Mouse (Mus musculus) lung, postnatal 0 days (tissue): ENCODE results near the gene Cgrrf1. TPM values are rescaled to one million over a fixed set of nuclear protein-coding genes. Genes with fewer than 3 reads are reported as not detected.
A peak's percentile ranks its signal among the peaks of the same experiment; 100 is the strongest.

Experiments used
- ATAC-seq: fragments of 200-750 bp; cut with Nextera tagmentation; 2 replicates; pipeline ENCODE4 v1.8.0; 2017; ENCODE audit warnings: moderate library complexity
- DNase-seq: peaks from one replicate; pipeline ENCODE4 v3.0.0-alpha.2; 2016; ENCODE audit warnings: low spot score
- H3K27ac ChIP-seq: fragments of 300-500 bp; sonication (generic); 2 replicates; pipeline ENCODE4 v1.5.1; 2014; ENCODE audit warnings: antibody characterized with exemption, mild to moderate bottlenecking, low read length, mixed read lengths
- H3K27me3 ChIP-seq: fragments of 300-500 bp; sonication (generic); replicated peaks from 2 replicates; pipeline ENCODE4 v1.6.1; 2014; ENCODE audit warnings: low read length, mixed read lengths; ENCODE audit not compliant: insufficient read depth
- H3K36me3 ChIP-seq: fragments of 300-500 bp; sonication (generic); 2 replicates; pipeline ENCODE4 v1.6.1; 2014; ENCODE audit warnings: low read length, mixed read lengths; ENCODE audit not compliant: insufficient read depth
- H3K4me1 ChIP-seq: fragments of 300-500 bp; sonication (generic); 2 replicates; pipeline ENCODE4 v1.6.1; 2014; ENCODE audit warnings: antibody characterized with exemption, low read depth, low read length, mixed read lengths; ENCODE audit not compliant: insufficient read depth
- H3K4me2 ChIP-seq: fragments of 300-500 bp; sonication (generic); replicated peaks from 2 replicates; pipeline ENCODE4 v1.6.1; 2014; ENCODE audit warnings: low read depth, mild to moderate bottlenecking, low read length, moderate library complexity, mixed read lengths
- H3K4me3 ChIP-seq: fragments of 300-500 bp; sonication (generic); 2 replicates; pipeline ENCODE4 v1.5.1; 2014; ENCODE audit warnings: low read depth, low read length
- H3K9ac ChIP-seq: fragments of 300-500 bp; sonication (generic); replicated peaks from 2 replicates; pipeline ENCODE4 v1.6.1; 2014; ENCODE audit warnings: low read depth, mild to moderate bottlenecking
- H3K9me3 ChIP-seq: fragments of 300-500 bp; sonication (generic); 2 replicates; pipeline ENCODE4 v1.6.1; 2016; ENCODE audit warnings: low read length, mixed read lengths
- CTCF ChIP-seq: IDR thresholded peaks from 2 replicates; pipeline ENCODE4 v1.5.1; 2016; ENCODE audit warnings: antibody characterized with exemption, mild to moderate bottlenecking
- EP300 ChIP-seq: IDR thresholded peaks from 2 replicates; pipeline ENCODE4 v1.6.1; 2016; ENCODE audit warnings: antibody characterized with exemption, mild to moderate bottlenecking, control low read depth
- WGBS: fragments of 180-500 bp; shearing (Covaris S2); extraction: QIAGEN DNeasy Blood & Tissue Kit; methylation state at CpG from one replicate; pipeline ENCODE4 v1.1.7; 2014; 5-methylcytosine and 5-hydroxymethylcytosine counted together
- polyA plus RNA-seq: library from polyadenylated mRNA; unstranded; fragments of >200 nt; fragmentation: Nextera tagmentation; extraction: Ambion mirVana; gene quantifications from 2 replicates; pipeline ENCODE4 v1.2.1, GENCODE M21; 2015

Cgrrf1 gene
- polyA plus RNA-seq, 1 experiment from 2014 or later = 54.8 TPM

DNA sequence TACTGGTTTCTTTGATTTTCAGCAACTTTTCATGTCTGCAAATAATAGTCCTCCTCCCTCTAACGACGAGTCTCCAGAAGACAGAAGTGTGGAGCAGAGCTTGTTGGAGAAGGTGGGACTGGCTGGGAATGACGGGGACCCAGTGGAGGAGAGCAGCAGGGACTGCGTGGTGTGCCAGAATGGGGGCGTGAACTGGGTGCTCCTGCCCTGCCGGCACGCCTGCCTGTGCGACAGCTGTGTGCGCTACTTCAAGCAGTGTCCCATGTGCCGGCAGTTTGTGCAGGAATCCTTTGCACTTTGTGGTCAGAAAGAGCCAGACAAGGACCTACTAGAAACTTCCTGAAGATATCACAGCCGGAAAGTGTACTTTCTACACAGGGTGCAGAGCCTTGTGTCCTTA, 21.8 kb downstream of the Cgrrf1 start:
- peak; percentile 72 for DNase-seq
- TF ChIP-seq EP300 (no peak), CTCF (no peak)
- WGBS = 48% methylated on average over 11 of the region's 11 CpGs
- Histone ChIP-seq H3K4me1 (no peaks in the 10 kb centered on the region), H3K27ac (peak overlapping the region; percentile 27; the same call in 1 of the 2 replicates), H3K36me3 (no peaks in the 10 kb centered on the region), H3K4me3 (no peak overlapping the region), H3K9ac (no peak overlapping the region), H3K27me3 (no peaks in the 10 kb centered on the region), H3K4me2 (peak overlapping the region; percentile 36), H3K9me3 (no peaks in the 10 kb centered on the region)
- peak; percentile 92 for ATAC-seq

DNA sequence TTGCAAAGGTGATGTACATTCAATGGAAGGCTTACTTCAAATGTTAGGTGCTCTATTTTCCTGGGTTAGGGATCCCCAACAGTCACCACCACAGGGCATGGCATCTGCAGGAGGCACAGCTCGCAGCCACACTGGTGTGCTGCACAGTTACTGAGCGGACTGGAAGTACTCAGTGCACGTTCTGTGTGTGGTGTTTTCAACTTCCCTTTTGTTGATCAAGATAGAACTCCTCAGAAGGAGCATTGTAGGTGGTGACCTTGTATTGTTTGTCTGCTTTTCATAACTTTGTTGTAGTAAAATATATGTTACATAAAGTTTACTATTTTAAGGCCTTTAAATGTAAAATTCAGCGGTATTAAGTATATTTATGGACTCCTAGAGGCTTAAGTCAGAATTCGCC, 31.0 kb downstream of the Cgrrf1 start:
- Histone ChIP-seq H3K4me2 (no peak overlapping the region), H3K27ac (no peak overlapping the region), H3K9ac (no peak overlapping the region), H3K4me1 (no peaks in the 10 kb centered on the region), H3K4me3 (no peak overlapping the region), H3K36me3 (no peaks in the 10 kb centered on the region), H3K9me3 (no peaks in the 10 kb centered on the region), H3K27me3 (no peaks in the 10 kb centered on the region)
- no peak for DNase-seq
- TF ChIP-seq CTCF = no peak
- no peak for TF ChIP-seq EP300
- 82% methylated on average over 5 of the region's 5 CpGs for WGBS
- ATAC-seq = no peak

DNA sequence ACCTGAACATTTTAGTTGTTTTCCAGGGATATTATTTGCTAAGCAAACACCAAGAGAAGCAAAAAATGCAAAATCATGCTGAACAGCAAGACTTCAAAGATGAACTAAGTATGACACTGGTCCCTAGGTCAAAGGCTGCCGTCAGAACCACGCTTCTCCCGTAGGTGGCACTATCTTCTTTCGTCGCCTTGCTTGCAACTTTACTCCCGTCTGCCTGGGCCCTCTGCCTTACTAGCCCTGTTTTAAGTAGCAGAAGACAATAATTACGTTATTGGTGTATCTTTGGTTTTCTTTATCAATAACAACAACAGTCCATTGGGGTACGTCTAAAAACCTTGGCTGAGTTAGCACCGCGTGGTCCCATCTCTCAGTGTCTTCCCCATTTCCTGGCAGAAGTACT, 49.0 kb downstream of the Cgrrf1 start:
- TF ChIP-seq EP300 (no peak), CTCF (peak; percentile 89)
- ATAC-seq (no peak), DNase-seq (peak; percentile 82)
- no peak overlapping the region for H3K27ac ChIP-seq
- no peak overlapping the region for H3K4me3 ChIP-seq
- H3K4me2 ChIP-seq = peak overlapping the region; percentile 97; the same call in 1 of the 2 replicates
- H3K36me3 ChIP-seq = no peaks in the 10 kb centered on the region
- 0 out of 2 replicates have a peak, but pooled peaks cover 2% of the 10 kb centered on the region for H3K4me1 ChIP-seq
- no peak overlapping the region for H3K9ac ChIP-seq
- H3K27me3 ChIP-seq = no peaks in the 10 kb centered on the region
- WGBS = 9% methylated on average over 10 of the region's 10 CpGs
- no peaks in the 10 kb centered on the region for H3K9me3 ChIP-seq

DNA sequence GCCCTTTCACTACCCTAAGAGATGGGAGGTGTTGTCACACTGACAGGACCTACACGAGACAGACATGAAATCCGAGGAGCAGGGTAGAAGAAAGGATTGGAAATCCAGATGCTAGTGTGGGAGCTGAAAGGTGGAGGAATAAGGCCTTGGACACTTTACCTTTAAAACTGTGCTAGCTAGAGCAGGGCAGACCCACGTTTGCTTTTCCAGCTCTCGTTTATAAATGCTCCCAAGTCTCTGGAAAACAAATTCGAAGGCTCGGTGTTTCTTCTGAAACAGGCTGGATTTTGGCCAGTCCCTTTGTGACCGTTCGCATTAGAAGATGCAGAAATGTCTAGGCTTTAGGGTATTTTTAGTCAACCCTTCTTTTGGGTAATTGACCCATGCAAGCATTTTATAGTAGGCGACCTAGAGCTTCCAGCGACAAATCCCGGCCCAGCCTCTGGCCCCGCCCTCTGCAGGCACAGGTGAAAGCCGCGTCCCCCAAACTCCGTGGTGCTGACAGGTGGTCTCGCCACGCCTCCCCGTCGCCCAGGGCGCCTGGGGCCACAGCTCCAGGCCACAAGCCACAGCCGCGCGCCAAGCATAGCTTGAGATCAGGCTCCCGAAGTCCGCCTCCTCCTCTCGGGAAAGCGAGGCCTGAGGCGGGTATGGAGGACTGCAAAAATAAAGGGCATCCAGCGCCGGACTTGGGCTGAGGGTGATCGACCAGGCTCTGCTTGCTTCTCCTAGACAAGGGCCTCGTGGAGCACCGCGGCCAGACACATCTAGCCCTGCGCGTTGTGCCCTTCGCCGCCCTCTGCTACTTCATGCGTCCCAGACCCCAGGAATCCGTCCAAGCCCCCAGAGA, 49.9 kb downstream of the Cgrrf1 start:
- H3K4me3 ChIP-seq = peak overlapping the region; percentile 67
- no peaks in the 10 kb centered on the region for H3K27me3 ChIP-seq
- H3K4me2 ChIP-seq = peak overlapping the region; percentile 97
- peak overlapping the region; percentile 36; the same call in 1 of the 2 replicates for H3K9ac ChIP-seq
- DNase-seq = peak; percentile 26
- no peaks in the 10 kb centered on the region for H3K9me3 ChIP-seq
- 0 out of 2 replicates have a peak, but pooled peaks cover 6% of the 10 kb centered on the region for H3K4me1 ChIP-seq
- ATAC-seq = peak; percentile 18
- H3K27ac ChIP-seq = peak overlapping the region; percentile 84
- 12% methylated on average over 39 of the region's 40 CpGs for WGBS
- H3K36me3 ChIP-seq = no peaks in the 10 kb centered on the region
- TF ChIP-seq EP300 (no peak), CTCF (no peak)

DNA sequence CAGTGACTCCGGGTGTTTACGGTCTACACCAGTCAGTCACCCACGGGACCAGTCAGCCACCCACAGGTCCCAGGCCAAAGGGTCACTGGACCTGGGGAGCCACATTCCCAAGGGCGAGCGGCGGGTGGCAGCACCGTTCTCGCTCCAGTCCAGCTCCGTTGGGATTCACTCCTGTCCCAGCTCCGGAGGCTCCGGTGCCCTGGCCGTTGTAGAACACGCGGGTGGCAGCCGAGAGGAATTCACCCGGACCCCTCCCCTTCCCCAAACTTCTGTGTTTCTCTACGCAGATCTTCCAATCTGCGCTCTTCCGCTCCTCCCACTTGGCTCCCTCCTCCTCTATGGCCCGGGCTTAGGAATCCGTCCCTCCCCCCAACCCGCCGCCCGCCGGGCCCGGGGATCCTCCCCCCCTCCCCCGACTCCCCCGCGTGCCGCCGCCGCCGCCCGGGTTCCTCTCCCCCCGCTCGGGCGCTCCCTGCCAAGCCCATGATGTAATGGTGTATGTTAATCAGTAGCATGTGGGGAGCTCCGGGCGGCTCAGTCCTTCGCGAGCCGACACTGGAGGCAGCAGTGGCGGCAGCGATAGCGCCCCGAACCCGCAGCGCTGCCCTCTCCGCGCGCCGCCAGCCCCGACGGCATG, 50.6 kb downstream of the Cgrrf1 start, which contains the start of gene Samd4:
Gene Samd4 (plus strand): TSS at position 424 of the 637 bp plus-strand sequence.
- Histone ChIP-seq H3K9me3 (no peaks in the 10 kb centered on the region), H3K4me1 (0 out of 2 replicates have a peak, but pooled peaks cover 6% of the 10 kb centered on the region), H3K27me3 (no peaks in the 10 kb centered on the region), H3K9ac (peak within 1 kb of the TSS; percentile 72), H3K27ac (peak within 1 kb of the TSS; percentile 84), H3K36me3 (no peaks in the 10 kb centered on the region), H3K4me3 (peak within 1 kb of the TSS; percentile 67), H3K4me2 (peak within 1 kb of the TSS; percentile 97)
- no peak for TF ChIP-seq EP300
- TF ChIP-seq CTCF = peak; percentile 67
- ATAC-seq (peak; percentile 84), DNase-seq (peak; percentile 92)
- 1% methylated on average over 52 of the region's 54 CpGs for WGBS
